Mouse (Mus musculus): ENCODE measurements at regions not wholly inside any gene's neighbourhood (a gene's known extent, or its start where the extent isn't known, plus 50 kb on each side); places are given as distances from the start of the nearest gene placed in this dataset.

GRCm38 (mm10) chr6:104916787-104917186, 424.2 kb downstream of the Cntn6 start:
- no peak for TF ChIP-seq EP300 (IDR thresholded peaks at IDR 0.05; ENCODE audit: low read depth)
- TF ChIP-seq CTCF (IDR thresholded peaks at IDR 0.05; ENCODE audit: low read depth), result no peak

Measured in liver, embryonic 14.5 days (tissue).